Mouse (Mus musculus) layer of hippocampus, postnatal 10 days (tissue): ENCODE data around the gene Lrch1. TPM values are rescaled to one million over a fixed set of nuclear protein-coding genes. Genes with fewer than 3 reads are reported as not detected.

Experiments used
- DNase-seq, 2 experiments: peaks; one replicate each; pipeline ENCODE4 v3.0.0; 2021; ENCODE audit warnings: low spot score in 2 of 2
- long read RNA-seq: library from polyadenylated mRNA; stranded (forward); transcript quantifications from one replicate; pipeline ENCODE4 v2.0.0, GENCODE M21; 2023
- total RNA-seq, 2 experiments: library from RNA; stranded (reverse); gene quantifications; 2 replicates each; pipeline ENCODE4 v1.2.3; 2021

Gene Lrch1
- total RNA-seq = 10 to 100 TPM; 33.8 to 35.5 TPM
- long read RNA-seq, partial matches to known transcripts = 1 of 12 reads
- long read RNA-seq, other reads (novel, unspliced or antisense) = 10 of 12 reads

DNA sequence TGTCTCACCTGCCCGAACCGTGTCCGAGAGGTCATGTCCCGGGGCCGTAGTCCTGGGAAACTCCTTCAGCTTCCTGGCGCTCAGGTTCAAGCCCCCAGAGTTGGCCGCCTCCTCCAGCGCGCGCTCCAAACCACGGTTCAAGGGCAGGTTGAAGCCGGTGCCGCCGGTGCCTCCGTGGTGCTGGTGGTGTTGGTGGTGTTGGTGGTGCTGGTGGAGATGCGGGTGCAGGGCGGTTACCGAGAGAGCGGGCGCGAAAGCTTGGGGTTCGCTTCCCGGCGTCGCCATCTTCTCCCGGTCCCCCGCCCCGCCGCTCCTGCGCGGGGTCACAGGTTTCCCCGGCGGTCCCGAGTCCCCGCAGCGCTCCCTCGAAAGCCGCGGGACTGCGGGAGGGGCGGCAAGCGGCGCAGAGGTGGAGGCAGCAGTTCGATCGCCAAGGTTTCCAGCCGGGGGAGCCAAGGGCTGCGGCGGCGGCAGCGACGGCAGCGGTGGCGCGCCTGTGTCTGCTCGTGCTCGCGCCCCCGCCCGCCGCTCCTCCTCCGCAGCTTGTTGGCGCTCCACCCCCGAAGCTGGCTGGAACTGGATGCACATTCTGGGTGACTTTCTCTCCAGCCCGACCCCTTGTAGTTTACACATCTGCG lies at the start of gene Lrch1:
Lrch1 (minus strand) TSS at position 501 of the 638 bp plus-strand sequence.
- peak; percentile 76 to 85 for DNase-seq

DNA sequence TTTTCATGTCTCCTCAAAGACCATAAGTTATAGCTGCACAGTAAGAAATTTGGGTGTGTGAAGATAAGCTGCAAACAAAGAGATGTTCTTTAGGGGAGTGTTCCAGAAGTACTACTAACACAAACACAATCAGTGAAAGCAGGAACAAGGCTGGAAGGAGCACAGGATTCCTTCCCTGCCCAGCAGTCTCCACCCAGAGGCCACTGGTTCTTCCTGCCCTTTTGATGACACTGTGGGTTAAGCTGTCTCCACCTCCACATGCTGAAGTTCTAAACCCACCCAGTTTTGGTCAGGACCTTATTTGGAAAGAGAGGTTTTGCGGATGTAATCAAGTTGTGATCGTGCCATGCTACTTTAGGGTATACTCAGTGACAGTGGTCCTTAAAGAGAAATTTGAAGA lies 49.4 kb upstream of the Lrch1 start:
- no peak for DNase-seq

DNA sequence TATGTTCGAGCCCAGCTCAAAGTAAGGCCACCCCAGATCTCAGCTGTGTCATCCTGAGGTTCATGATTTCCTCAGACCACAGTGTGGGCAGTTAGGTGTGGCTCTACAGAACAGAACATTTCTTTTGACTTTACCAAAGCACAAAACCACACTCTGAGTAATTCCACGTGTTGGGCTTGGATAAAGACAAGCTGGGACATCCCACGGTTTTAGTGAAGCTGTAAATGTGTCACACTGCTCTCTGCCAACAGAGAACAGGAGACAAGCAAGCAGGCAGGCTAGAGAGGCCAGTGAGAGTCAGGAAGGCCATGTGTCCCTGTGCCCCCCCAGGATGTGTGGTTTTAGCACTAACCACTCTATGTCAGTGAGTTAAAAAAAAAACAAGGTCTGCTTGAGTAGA lies 48.9 kb upstream of the Lrch1 start:
- no peak for DNase-seq

DNA sequence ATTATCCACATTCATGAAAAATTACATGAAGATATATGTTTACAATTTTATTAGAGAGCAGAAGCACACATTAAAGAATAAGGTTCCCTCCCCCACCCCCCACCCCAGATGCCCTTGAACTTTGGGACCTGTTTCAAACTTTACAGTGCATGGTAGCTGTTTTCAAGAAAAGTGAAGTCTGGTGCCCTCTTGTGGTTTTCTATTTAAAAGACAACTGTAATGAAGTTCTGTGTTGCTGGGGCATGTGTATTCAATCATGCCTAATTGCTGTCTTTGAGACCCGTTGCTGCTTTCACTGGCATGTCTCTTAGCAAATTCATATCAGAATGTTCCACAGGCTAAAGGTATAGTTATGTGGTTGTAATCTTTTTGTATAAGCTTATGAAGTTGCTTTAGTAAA lies 42.8 kb upstream of the Lrch1 start:
- DNase-seq = no peak

DNA sequence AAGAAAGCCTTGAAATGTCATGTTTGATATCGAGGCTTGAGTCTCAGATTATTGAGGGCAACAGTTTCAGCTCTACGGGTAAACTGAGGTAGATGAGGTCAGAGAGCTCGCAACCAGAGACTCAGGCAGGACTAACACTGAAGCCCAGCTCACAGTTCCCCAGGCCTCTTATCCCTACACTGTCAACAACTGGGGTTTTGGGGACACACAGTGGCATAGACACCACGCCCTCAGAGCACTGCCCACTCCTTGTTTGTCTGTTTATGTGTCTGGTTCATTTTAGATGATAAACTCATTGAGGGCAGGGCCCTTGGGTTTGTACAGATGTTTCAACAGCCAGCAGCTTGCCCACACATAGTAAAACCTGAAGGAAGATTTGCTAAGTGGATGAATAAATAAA lies 42.2 kb upstream of the Lrch1 start:
- no peak for DNase-seq

DNA sequence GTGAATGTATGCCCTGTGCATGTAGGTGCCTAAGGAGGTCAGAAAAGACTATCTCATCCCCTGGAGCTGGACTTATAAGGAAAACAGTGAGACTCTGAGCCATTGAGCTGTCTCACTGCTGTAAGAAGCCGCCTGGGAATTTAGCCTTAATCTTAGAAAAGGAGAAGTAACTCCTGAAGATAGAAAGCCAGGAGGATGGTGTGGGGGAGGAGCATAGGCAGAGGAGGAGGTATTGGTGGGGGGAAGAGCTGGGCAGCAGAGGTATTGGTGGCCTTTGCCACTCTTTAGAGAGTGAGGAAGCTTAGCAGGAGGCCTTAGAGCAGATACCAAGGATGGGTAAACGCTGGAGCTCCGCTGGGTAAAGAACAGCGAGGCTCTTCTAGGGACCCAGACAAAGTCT lies 41.6 kb upstream of the Lrch1 start:
- no peak for DNase-seq

DNA sequence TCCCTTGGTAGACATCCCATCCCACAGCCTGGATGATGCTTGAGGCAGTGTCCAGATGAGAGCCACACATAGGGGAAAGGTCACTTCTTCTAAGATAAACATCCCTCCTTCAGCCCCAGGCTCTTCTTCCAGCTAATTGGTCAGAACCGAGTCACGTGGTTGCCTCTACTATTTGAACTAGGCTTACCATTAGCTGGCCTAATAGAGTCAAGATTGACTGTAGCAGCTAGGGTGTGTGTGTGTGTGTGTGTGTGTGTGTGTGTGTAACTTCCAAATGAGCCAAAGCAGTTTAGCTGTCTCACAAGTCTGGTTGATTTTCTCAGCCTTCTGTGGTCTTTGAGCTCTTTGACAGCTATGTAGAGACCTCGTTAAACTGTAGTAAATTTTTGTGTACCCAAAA lies 38.9 kb upstream of the Lrch1 start:
- DNase-seq = no peak

DNA sequence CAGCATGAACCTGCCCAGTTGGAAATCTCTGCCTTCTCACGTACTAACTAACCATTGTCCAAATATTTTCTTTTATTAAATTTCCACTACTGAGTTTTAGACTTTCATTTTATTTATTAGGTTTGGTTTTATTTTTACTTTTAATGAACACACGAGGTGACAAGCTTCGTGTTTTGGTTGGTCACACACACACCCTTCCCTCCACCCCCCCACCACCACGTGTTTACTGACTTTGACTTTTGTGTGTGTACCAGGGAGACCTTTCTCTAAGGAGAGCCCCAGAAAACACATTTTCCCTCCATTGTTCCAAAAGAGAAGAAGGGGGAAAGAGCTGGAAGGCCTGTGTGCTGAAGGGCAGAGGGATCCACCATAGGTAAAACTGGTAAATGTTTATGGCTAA lies 38.0 kb upstream of the Lrch1 start:
- no peak for DNase-seq

DNA sequence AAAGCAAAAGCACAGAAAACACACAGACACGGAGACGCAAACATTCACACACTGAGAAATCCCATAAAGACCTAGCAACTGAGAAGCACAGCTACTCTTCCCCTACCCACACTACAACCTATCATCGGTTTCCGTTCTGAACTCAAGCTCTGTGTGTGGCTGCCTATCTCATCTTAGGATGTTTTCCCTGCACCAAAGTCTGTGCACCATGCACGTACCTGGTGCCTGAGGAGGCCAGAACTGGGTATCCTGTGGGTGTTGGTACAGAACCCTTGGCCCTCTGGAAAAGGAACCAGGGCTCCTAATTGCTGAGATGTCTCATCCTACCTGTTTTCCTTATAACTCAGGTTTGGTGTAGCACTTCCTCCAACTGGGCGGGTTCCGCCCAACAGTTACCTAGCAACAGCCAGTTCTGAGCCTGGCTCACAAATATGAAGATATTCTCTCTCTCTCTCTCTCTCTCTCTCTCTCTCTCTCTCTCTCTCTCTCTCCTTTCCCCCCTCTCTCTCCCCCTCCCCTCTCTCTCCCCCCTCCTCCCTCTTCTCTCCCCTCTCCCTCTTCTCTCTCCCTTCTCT lies 37.2 kb upstream of the Lrch1 start:
- no peak for DNase-seq

DNA sequence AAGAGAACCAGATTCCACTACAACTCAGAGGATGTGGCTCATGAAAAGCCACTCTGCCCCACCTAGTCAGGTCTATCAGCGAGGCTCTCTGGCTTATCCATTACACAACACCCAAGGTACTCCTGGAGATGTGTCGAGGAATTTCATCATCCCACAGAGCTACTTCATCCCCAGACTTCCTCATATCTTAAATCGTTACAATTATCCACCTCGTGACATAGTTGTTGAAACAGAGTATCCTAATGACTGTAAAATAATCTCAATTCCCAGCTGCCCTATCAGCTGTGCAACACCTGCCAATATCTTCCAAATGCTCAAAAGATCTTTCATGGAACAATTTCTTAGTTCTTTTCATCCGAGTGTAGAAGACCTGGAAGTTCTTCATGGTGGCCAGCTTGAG lies 35.4 kb upstream of the Lrch1 start:
- no peak for DNase-seq

DNA sequence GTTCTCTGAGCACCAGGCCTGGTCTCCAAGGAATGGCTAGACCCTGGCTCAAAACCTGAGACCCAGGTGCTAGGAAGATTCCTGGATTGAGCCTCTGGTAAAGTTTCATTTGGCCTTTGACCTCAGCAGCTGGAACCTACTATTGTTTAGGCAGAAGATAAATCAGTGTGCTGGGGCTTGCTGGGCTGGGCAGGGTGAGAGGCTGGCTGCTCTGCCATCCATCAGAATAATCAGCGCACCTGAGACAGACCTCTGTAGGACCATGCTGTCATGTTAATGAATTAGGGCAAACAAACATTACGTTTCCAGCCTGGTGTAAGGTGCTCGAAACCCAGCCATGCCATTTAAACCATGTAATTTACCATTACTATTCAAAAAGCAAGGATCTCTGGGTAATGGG lies 33.3 kb upstream of the Lrch1 start:
- DNase-seq = no peak

DNA sequence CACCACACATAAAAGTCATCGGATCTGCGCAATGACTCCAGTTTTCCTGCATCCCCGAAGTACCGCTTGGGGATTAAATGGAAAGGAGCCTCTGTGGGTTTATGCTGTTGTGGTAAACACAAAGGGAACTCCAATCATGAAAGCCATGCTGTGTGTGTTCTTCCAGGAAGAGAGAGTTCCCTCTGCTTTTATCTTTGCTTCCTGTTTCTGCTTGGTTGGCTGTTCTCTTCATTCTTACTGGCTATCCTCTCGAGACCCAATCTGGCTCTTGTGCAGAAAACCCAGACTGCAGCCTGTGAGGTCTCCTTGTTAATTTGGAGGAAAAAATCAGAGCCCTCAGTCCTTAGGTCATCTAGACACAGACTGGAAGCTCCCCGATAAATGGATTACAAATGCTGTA lies 29.3 kb upstream of the Lrch1 start:
- DNase-seq = no peak

DNA sequence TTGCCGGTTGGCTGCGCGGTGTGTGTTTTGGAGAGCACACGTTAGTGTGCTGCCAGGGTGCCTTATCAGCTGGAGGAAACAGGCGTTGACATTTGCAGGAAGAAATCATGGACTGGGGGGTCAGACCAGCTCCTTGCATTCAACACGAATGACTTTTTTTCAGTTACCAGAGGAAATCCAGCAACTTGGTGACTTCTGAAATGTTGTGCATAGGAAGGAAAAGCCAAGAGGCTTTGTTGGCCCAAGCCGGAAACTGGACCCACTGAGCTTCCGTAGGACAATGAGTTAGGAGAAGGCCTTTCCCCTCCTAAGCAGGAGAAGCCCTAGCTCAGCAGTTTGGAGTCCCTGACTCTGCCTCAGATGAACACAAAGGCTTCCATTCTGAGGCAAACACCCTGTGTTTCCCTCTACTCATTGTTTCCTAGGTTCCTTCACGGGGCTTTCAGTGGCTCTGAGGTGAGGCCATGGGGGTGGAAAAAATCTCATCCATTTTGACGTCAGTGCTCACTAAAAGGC lies 26.5 kb upstream of the Lrch1 start:
- no peak for DNase-seq

DNA sequence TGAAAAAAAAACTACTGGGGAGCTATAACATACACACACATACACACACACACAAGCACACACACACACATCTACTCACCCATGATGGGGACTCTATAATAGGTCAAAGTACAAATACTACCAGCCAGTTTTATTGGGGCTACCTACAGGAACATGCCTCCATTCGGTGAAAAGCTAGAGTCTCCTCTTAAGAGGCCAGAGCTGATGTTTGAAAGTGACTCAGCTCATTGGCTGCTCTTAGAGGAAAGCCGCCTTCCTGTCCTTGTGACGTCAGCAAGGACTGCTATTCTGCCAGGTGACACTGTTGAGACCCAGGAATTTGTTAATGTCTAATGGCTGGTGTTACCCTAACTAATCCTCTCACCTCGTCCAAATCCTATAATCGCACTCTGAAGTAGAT lies 25.0 kb upstream of the Lrch1 start:
- no peak for DNase-seq

DNA sequence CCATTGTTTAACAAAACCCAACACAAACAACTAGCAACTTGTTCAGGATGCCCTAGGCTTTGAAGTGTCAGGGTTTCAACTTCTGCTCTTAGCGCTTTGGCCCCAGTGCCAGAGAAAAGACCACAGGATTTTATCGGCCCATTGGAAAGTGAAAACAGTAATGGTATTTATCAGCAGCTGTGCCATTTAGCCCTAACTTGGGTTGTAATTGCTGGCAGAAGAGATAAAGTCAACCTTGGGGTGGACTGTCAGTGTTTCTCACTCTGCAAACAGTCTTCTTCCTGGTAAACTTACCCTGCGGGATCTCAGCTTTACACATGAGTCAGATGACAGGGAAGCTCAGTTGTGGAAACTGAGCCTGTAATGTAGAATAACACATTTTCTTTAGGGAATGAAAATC lies 24.5 kb upstream of the Lrch1 start:
- no peak for DNase-seq

DNA sequence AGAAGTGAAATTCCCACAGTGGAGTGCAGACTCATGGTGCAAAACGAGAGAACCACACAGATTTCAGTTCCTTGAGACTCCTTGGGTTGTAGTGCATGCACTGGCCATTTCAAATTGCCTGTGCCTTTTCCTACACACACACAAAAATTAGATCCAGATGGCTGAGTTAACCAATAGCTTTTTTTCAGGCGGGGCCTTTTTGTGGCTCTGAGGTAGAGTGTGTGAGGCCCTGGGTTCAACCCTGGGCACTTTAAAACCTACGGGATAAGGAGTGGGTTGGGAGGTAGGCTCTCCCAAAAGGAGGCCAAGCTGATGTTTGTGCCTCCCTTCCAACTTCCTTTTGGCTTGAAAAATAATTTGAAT lies 15.7 kb upstream of the Lrch1 start:
- DNase-seq = no peak

DNA sequence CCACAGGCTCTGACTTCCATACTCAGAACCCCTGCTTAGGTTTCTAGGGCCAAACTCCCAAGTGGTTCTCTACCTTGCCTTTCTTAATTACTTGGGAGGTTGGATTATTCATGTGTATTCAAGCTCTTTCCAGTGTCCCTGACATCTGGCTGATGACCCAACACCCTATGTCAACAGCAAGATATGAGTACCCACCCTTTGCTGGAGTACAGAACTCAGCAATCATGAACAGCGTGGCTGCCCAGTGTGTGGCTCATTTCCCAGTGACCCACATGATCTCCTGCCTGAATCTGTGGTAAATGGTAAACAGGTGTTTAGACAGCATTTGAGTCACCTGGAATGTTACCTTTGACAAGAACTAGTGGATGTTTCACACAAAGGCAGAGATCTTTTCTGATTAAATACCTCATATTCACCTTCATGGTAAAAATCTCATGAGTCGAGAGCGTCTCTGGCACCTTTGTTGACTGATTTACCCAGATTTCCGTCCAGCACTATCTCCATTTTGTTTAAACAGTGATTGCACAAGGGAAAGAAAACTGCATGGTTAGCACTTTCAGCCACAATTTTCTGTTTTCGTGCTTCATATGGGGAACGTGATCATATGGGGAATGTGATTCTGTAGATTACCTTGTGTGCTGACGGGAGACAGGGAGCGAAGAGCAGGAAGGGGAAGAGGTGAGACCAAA lies 15.2 kb upstream of the Lrch1 start:
- no peak for DNase-seq

DNA sequence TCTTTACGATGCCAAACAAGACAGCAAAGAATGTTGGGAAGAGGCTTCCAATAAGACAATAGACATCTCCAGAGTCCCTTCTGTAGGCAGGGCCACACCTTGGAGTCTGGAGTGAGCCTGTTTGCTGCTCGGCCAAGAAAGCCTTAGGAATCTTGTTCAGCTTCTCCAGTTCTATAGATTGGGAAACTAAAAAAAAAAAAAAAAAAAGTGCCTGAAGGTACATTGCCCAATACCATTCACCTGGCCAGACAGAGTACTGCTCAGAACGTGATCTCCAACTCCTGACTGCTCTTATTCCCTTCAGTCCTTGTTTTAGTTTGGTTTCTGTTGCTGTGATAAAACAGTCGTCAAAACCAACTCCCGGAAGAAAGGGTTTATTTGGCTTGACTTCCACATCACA lies 12.9 kb upstream of the Lrch1 start:
- no peak for DNase-seq

DNA sequence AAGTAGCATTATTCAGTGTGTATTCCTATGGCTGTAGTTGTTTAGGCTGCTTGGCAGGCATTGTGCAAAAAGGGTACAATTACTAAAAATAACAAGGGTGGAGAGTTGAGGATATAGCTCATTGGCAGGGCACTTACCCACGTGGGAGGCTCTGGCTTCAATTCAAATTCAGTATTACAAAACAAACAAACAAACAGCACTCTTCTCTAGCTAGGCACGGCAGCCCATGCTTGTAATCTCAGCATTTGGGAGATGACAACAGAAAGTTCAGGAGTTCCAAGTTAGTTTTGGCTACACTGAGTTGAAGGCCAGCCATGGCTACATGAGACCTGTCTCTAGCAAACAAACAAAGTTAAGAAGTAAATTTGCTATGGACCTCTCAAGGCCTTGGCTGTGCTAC lies 9.0 kb upstream of the Lrch1 start:
- no peak for DNase-seq

DNA sequence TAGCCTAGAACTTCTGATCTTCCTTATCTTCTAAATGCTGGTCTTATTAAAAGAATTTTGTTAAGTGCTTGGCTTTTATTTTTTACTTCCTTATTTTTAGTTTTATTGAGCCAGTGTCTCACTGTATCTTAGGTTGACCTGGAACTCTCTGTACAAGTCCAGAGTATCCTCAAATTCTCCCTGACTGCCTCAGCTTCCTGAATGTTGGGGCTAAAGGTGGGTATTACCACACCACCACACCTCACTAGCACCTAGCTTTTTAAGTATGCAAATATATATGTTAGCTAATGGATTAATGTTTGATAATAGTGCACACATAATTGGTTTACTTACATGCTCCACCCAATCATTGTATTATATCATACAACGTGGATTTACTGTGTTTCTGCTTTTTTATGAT lies 8.6 kb upstream of the Lrch1 start:
- no peak for DNase-seq

DNA sequence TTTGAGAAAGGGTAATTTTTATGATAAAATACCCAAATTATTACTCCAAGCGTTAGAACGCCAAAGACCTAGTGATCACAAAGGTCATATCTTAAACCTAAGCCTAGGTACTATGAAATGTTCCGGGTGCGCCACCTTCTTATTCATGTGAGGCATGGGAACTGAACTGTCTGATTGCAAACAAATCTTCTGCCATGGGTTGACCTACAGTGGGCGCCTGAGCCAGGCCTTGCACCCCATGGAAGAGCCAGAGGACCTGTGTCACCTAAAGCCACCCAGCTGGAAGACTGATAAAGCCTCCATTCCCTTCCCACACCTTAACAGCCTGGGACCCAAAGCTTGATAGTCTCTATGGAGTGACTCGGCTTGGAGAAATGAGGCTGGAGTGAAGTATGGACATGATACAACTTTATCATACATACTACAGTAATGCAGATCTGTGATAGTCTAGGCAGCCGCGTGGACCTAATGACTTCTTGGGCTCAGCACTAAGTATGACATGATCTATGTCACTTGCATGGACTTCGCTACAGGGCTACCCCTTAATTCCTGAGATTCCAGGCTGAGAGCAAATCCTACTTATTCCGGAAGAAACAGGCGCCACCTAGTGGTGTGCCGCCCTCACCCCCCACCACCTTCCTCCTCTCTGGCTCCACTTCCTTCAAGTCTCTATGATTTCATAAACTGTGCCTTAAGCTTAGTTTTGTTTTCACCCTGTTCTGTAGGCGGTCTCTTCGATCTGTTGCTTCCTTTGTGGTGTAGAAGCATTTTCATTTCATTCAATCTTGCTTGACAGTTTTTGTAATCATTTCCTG lies 957 bp upstream of the Lrch1 start:
- peak; percentile 63 to 77 for DNase-seq

DNA sequence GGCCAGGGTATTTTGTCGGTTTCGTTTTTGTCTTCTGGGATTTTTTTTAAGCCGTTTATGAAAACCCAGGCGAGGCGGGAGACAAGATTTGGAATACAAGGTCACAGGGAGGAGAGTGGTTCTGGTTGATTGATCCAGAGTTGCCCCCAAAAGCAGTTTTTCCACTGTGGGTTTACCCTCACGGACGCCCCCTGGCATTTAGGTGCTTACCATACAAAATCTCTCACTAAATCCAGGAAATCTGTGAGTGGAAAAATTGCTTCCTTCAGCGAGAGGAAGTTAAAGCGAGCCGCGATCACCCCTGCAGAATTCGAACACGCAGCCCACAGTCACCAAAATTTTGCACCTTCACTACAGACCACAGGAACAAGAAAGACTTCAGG lies 329 bp upstream of the Lrch1 start:
- no peak for DNase-seq
